ENCODE assay signal across 22 mouse cellular contexts in genomic region chr1:158493289-158493688, GRCm38 (mm10).
A peak's percentile ranks its signal among the peaks of the same experiment; 100 is the strongest.
DNase-seq lines count a peak whose midpoint lies in the region; ATAC-seq and TF ChIP-seq lines count a peak whose summit lies in the region.
"Had no signal": no experiment of that assay in that cellular context is flagged by ENCODE, and none has a peak within 500 bp of the region (broad histone marks: within the 10 kb centered on the region; RNA-seq: fewer than 3 reads in every experiment).

No protein-coding gene starts in this region.

- no peaks in the 10 kb centered on the region for H3K36me3 ChIP-seq in neural tube, embryonic 13.5 days
- H3K36me3 ChIP-seq in neural tube, embryonic 15.5 days: no peaks in the 10 kb centered on the region
- H3K36me3 ChIP-seq in stomach, postnatal 0 days (ENCODE audit: control insufficient read depth, insufficient read depth, low read length): no peaks in the 10 kb centered on the region
- no peaks in the 10 kb centered on the region for H3K36me3 ChIP-seq in forebrain, embryonic 10.5 days (replicated peaks)
- H3K36me3 ChIP-seq: hindbrain, embryonic 10.5 days; intestine, embryonic 15.5 days; limb, embryonic 13.5 days; liver, embryonic 12.5 days had no signal

- H3K4me3 ChIP-seq in neural tube, embryonic 13.5 days: no peak overlapping the region
- no peak overlapping the region for H3K4me3 ChIP-seq in neural tube, embryonic 15.5 days (replicated peaks)
- no peak overlapping the region for H3K4me3 ChIP-seq in stomach, postnatal 0 days (ENCODE audit: low read depth, low read length)
- no peak overlapping the region for H3K4me3 ChIP-seq in forebrain, embryonic 10.5 days
- H3K4me3 ChIP-seq: gastrocnemius, adult 2 months; hindbrain, embryonic 10.5 days; intestine, embryonic 15.5 days; limb, embryonic 13.5 days; liver, embryonic 12.5 days had no signal

- H3K27me3 ChIP-seq in neural tube, embryonic 13.5 days: no peaks in the 10 kb centered on the region
- no peaks in the 10 kb centered on the region for H3K27me3 ChIP-seq in neural tube, embryonic 15.5 days (replicated peaks)
- H3K27me3 ChIP-seq in stomach, postnatal 0 days (ENCODE audit: control insufficient read depth, insufficient read depth, low read length): no peaks in the 10 kb centered on the region
- no peaks in the 10 kb centered on the region for H3K27me3 ChIP-seq in forebrain, embryonic 10.5 days (ENCODE audit: poor library complexity, severe bottlenecking)
- H3K27me3 ChIP-seq: intestine, embryonic 15.5 days; limb, embryonic 13.5 days; liver, embryonic 12.5 days had no signal

- no peaks in the 10 kb centered on the region for H3K9me3 ChIP-seq in neural tube, embryonic 13.5 days
- no peaks in the 10 kb centered on the region for H3K9me3 ChIP-seq in neural tube, embryonic 15.5 days (replicated peaks)
- H3K9me3 ChIP-seq in stomach, postnatal 0 days (ENCODE audit: control insufficient read depth, low read length): no peaks in the 10 kb centered on the region
- H3K9me3 ChIP-seq in forebrain, embryonic 10.5 days: no peaks in the 10 kb centered on the region
- H3K9me3 ChIP-seq: hindbrain, embryonic 10.5 days; intestine, embryonic 15.5 days; limb, embryonic 13.5 days; liver, embryonic 12.5 days had no signal

- H3K4me2 ChIP-seq in neural tube, embryonic 13.5 days: no peak overlapping the region
- no peak overlapping the region for H3K4me2 ChIP-seq in neural tube, embryonic 15.5 days
- H3K4me2 ChIP-seq in stomach, postnatal 0 days (replicated peaks; ENCODE audit: low read depth): no peak overlapping the region
- H3K4me2 ChIP-seq: intestine, embryonic 15.5 days; limb, embryonic 13.5 days; liver, embryonic 12.5 days; midbrain, embryonic 11.5 days had no signal

- ATAC-seq in frontal cortex, adult (ENCODE audit: low TSS enrichment): peak; percentile 71
- no peak for ATAC-seq in neural tube, embryonic 13.5 days (ENCODE audit: low read depth)
- no peak for ATAC-seq in neural tube, embryonic 15.5 days (ENCODE audit: low FRiP score)
- no peak for ATAC-seq in stomach, postnatal 0 days (ENCODE audit: low FRiP score, low TSS enrichment)
- ATAC-seq: forebrain, embryonic 14.5 days; hindbrain, embryonic 16.5 days; intestine, embryonic 15.5 days; liver, embryonic 12.5 days; liver, postnatal 0 days; midbrain, embryonic 16.5 days had no signal

- TF ChIP-seq CTCF in stomach, postnatal 0 days (IDR thresholded peaks at IDR 0.05; ENCODE audit: low read depth): no peak

- H3K9ac ChIP-seq in neural tube, embryonic 13.5 days: no peak overlapping the region
- no peak overlapping the region for H3K9ac ChIP-seq in neural tube, embryonic 15.5 days (replicated peaks)
- H3K9ac ChIP-seq in stomach, postnatal 0 days (ENCODE audit: low read length): no peak overlapping the region
- H3K9ac ChIP-seq: intestine, embryonic 15.5 days; limb, embryonic 13.5 days; liver, embryonic 12.5 days; liver, postnatal 0 days had no signal

- H3K27ac ChIP-seq in neural tube, embryonic 13.5 days (replicated peaks): 0 out of 2 replicates have a peak overlapping the region, but pooled peaks have one; percentile 15
- H3K27ac ChIP-seq in neural tube, embryonic 15.5 days (replicated peaks): no peak overlapping the region
- no peak overlapping the region for H3K27ac ChIP-seq in stomach, postnatal 0 days (replicated peaks)
- no peak overlapping the region for H3K27ac ChIP-seq in forebrain, embryonic 10.5 days
- H3K27ac ChIP-seq: gastrocnemius, adult 2 months; hindbrain, embryonic 10.5 days; intestine, embryonic 15.5 days; limb, embryonic 13.5 days; liver, embryonic 12.5 days had no signal

- 49% methylated on average over 3 of the region's 3 CpGs for WGBS in neural tube, embryonic 13.5 days
- 54% methylated on average over 3 of the region's 3 CpGs for WGBS in neural tube, embryonic 15.5 days
- WGBS in stomach, postnatal 0 days: 74% methylated on average over 3 of the region's 3 CpGs
- 71% methylated on average over 3 of the region's 3 CpGs for WGBS in forebrain, embryonic 10.5 days

- DNase-seq in frontal cortex, postnatal 25 days (ENCODE audit: low spot score in 2 of 2): no peak
- peak; percentile 79 to 81 for DNase-seq in cerebellum, postnatal 10 days
- DNase-seq in stomach, postnatal 0 days (ENCODE audit: low spot score): no peak
- no peak for DNase-seq in forebrain, embryonic 10.5 days (ENCODE audit: extremely low spot score, low spot score)
- DNase-seq: adrenal gland, postnatal 14 days; gastrocnemius, adult 2 months; heart, postnatal 14 days; kidney, adult 8-10 months; kidney, postnatal 14 days; liver, postnatal 0 days; lung, postnatal 36 days had no signal

- no peak for TF ChIP-seq EP300 in stomach, postnatal 0 days (optimal IDR thresholded peaks at IDR 0.05)

- peaks cover 31% of the 10 kb centered on the region for H3K4me1 ChIP-seq in neural tube, embryonic 13.5 days (replicated peaks)
- peaks cover 20% of the 10 kb centered on the region for H3K4me1 ChIP-seq in neural tube, embryonic 15.5 days
- no peaks in the 10 kb centered on the region for H3K4me1 ChIP-seq in stomach, postnatal 0 days (replicated peaks; ENCODE audit: control insufficient read depth, insufficient read depth)
- peaks cover 22% of the 10 kb centered on the region for H3K4me1 ChIP-seq in forebrain, embryonic 10.5 days
- H3K4me1 ChIP-seq: intestine, embryonic 15.5 days; limb, embryonic 13.5 days; liver, embryonic 12.5 days had no signal

Comparison
In these comparisons a context has a peak if more than half of its experiments do, and no peak if none do; other contexts are left out.
1. DNase-seq: peak in cerebellum, postnatal 10 days (2 of 2); none in frontal cortex, postnatal 25 days (0 of 2), stomach, postnatal 0 days (single experiment) and forebrain, embryonic 10.5 days (single experiment).